Mouse (Mus musculus): ENCODE measurements at regions not wholly inside any gene's neighbourhood (a gene's known extent, or its start where the extent isn't known, plus 50 kb on each side); places are given as distances from the start of the nearest gene placed in this dataset.

DNA sequence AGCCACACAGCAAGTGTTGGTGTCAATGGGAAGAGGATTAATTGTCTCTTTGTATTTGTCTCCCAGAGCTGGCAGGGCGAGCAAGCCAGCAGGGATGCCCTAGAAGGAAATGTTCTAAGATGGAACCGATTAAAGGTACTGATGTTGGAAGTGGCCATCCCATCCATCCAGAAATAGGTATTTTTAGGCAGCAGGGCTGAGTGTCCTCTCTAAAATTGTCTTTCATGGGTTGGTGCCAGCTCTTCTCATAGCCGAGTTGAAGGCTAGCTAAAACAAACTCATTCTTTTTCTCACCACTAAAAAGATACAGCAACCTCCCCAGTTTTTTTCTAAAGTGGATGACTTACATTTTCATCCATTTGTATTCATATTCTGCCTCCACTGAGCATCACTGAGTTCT is 120.2 kb upstream of the Xylt1 start:
- TF ChIP-seq CTCF (conservative IDR thresholded peaks at IDR 0.05; ENCODE audit: low read length): no peak
- no peak for TF ChIP-seq POU5F1 (IDR thresholded peaks at IDR 0.05; ENCODE audit: borderline replicate concordance, low read length)
- no peak for TF ChIP-seq NANOG (IDR thresholded peaks at IDR 0.05; ENCODE audit: borderline replicate concordance, low read length)

Data from E14TG2a.4 (cell line).